Mouse (Mus musculus): ENCODE results near the gene Nmnat1. TPM values are rescaled to one million over a fixed set of nuclear protein-coding genes. Genes with fewer than 3 reads are reported as not detected.
"Not testable (repeated sequence)": the region's sequence is repeated elsewhere in the genome, so short reads cannot be mapped to it uniquely, and the experiment has no call there.

The Nmnat1 gene
- polyA plus RNA-seq, 1 experiment, result 8.6 TPM

- no peak for DNase-seq (ENCODE audit: low read depth)
Observed at GRCm38 (mm10) chr4:149489415-149490240, 4.6 kb upstream of the Nmnat1 start.

DNA sequence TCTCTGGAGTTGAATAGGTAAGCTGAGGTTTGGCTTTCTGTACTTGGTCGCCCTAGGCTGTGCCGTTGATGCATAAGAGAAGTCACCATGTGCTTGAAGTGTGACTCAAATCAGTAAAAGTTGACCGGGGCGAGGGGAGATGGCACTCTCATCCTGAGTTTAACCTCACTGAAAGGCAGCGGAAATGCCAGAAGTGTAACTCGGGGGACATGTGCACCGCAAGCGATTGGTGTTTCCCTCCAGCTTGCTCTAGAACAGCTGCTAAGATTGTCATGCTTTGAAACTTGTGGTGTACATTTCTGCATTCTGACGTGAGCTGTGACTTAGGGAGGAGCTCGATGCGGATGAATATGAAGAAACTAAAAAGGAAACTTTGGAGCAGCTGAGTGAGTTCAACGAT lies 2.7 kb upstream of the Nmnat1 start:
- no peak for DNase-seq (ENCODE audit: low read depth)

DNA sequence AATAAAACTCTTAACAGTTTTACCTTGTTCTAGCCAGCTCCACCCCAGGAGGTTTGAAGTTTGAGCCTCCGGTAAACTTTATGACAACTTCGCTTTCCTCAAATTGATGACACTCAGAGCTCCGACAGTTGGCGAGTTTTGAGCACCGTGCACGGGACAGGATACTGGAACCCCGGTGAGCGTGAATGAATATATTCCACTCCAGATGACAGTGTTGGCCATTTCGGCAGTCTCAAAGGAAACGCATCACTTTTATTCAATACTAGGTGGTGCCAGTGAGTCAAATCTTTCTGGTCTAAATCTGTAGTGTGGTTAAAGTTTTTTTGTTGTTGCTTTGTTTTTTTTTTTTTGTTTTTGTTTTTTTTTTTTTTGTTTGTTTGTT lies 814 bp upstream of the Nmnat1 start:
- DNase-seq (ENCODE audit: low read depth), result no peak

DNA sequence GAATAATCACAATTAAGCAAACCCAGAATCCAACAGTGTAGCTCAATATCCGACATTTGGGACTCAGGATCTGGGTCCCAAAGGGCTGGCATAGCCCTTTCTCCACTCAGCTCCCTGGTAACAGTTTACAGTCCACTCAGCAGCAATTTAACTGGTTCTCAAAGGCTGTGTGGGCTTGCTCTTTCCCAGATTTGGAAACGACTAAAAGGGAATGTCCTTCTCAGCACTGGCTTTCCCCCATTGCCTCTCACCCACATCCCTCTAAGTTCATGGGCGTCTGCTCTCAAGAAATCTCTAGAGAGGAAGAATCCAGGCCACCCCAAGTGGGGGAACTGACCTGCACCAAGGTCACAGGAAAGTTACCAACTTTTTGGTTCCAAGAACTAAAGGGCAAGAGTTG lies 436 bp downstream of the Nmnat1 start:
- no peak for DNase-seq (ENCODE audit: low read depth)

- DNase-seq (ENCODE audit: low read depth), result no peak
Observed at GRCm38 (mm10) chr4:149477078-149477477, 7.9 kb downstream of the Nmnat1 start, which contains the start of gene Tmem274. TSS of gene Tmem274 (plus strand) at chr4:149477378.

GRCm38 (mm10) chr4:149475096-149475495 lies 9.9 kb downstream of the Nmnat1 start:
- no peak for DNase-seq (ENCODE audit: low read depth)

DNA sequence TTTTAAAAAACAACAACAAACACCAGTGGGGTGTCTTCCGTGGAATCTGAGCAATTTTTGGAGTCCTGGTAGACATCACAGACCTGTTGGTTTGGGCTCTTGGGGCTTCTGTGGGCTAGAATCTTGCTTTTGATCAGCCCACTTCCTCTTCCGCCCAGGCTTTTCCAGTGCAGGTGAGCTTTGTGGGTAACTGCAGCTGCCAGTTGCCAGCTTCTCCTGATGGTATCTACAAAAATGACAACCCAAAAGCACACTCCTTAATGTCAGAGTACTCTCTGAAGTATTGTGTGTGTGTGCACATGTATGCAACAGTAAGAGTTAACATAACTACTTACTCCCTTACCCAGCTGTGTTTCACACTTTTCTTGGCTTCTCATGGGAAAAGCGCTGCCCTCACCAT lies 15.4 kb downstream of the Nmnat1 start:
- no peak for DNase-seq (ENCODE audit: low read depth)

DNA sequence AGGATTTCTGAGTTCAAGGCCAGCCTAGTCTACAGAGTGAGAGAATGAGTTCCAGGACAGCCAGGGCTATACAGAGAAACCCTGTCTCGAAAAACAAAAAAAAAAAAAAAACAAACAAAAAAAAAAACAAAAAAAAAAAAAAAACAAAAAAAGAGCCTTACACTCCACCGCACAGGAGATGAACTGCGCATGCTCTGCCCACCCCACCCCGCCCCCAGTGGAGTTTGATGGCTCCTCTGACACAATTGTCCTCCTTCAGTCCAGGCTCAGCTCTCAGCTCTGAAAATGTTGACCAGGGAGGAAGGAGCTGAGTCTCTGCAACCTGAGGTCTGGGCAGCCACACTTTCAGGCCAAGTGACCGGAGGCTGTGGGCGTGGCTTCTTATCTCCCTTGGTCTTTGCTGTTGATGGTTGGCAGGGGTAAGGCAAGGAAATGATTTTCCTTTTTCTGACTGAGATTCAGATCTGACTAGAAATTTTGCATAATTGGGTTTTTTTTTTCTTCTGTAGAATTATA lies 21.5 kb downstream of the Nmnat1 start:
- no peak for DNase-seq (ENCODE audit: low read depth)

GRCm38 (mm10) chr4:149462305-149462971 lies 22.6 kb downstream of the Nmnat1 start:
- DNase-seq (ENCODE audit: low read depth), result no peak

- DNase-seq (ENCODE audit: low read depth), result no peak
Observed at GRCm38 (mm10) chr4:149461579-149462304, 23.3 kb downstream of the Nmnat1 start.

- DNase-seq (ENCODE audit: low read depth), result not testable (repeated sequence)
Observed at GRCm38 (mm10) chr4:149460475-149460874, 24.5 kb downstream of the Nmnat1 start.

DNA sequence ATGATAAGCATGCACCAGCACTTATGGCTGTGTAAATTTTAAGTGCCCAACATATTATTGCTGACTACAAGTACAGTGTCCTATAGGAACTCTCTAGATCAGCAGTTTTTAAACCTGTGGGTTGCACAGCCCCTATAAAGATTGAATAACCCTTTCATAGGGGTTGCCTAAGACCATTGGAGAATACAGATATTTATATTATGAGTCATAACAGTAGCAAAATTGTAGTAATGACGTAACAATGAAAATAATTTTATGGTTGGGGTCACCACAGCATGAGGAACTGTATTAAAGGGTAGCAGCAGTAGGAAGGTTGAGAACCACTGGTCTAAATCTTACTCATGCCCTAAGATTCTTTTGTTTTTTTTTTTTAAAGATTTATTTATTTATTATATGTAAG lies 25.6 kb downstream of the Nmnat1 start:
- DNase-seq (ENCODE audit: low read depth), result no peak

DNA sequence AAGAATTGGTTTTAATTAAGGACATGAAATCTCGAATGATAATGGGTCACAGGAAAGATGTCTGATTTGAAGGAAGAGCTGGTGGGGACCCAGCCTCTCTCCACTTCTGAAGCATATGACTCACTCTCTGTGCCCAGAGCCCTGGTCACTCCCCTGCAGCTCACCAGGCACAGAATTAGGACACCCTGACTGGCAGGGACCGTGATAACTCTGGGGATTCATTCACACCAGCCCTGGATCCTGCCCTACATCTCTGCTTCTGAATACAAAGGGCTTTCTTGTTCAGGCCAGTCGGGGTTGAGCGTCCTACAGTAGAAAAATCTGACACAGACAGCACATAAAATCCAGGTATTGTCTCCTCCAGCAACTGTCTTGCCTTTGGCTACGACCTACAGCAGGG lies 26.5 kb downstream of the Nmnat1 start:
- no peak for DNase-seq (ENCODE audit: low read depth)

DNA sequence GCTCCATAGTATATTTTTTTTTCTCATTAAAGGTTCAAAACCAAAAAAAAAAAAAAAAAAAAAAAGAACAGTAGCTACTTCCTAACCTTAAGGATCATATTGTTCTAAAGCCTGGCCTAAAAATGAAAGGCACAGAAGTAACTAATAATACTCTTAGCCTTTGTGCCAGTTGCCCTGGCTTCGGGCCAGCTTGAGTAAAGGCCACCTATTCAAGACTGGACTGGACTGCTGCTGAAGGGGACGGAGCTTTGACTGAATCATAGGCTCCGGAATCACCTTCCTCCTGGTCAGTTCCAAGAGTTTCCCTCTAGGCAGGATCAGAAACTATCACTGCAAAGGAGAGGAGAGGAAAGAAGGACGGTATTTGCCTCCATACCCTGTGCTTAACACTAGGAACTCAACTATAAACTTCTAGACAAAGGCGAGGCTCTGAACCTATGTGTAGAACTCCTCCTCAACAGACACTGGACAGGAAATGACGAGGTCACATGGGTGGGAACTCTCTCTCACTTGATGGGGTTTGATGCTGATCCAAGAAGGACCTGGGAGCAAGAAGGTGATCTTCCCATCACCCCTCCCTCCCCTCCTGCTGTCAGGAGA lies 27.1 kb downstream of the Nmnat1 start:
- DNase-seq (ENCODE audit: low read depth), result no peak

DNA sequence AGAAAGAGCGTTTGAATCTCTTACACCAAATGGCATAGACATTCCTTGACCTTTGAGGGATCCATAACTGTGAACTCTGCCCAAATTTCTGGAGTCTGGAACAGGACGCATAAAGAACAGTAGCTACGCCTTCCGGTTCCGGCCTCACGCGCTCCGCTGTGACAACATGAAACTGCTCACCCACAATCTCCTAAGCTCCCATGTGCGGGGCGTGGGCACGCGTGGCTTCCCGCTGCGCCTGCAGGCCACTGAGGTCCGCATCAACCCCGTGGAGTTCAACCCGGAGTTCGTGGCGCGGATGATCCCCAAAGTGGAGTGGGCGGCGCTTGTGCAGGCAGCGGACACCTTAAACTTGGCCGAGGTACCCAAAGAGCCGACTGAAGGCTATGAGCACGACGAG lies 27.8 kb downstream of the Nmnat1 start:
- not testable (repeated sequence) for DNase-seq (ENCODE audit: low read depth)

DNA sequence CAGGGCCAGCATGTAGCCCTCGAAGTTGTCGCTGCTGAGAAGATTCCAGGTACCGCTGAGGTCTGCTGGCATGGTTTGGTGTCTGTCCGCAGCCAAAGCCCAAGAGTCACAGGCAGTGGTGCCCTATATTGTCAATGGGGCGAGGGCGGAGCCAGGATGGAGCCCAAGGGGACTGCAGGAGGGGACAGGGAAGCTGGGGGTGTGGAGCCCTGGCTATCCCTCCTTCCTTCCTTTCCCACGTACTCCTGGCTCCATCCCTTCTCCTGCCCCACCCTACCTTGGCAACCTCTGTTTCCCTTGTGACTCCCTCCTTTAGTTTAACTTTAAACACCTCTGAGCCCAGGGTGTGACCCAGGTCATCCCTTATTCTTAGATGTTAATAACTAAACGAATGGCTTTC lies 30.1 kb downstream of the Nmnat1 start, which contains the start of gene Rbp7:
TSS of gene Rbp7 (minus strand) at position 100 of the 400 bp plus-strand sequence.
- no peak for DNase-seq (ENCODE audit: low read depth)

DNA sequence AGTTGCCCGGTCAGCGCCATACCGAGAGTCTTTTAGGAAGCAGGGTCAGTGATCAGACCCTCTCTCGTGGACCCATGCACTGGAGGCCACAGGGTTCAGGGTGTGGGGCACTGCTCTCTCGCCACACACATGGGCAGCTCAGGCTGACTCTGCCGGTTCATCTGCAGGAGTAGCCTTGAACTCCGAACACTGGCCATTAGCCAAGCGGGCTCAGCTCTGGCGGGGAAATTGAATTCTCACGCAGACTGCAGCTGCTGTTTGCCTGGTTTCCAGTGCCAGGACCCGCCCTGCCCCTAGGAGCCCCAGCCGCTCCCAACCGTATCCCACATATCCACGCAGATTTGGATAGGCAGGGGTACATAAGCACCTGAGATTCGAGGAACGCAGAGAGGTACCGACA lies 30.7 kb downstream of the Nmnat1 start:
- DNase-seq (ENCODE audit: low read depth), result no peak

DNA sequence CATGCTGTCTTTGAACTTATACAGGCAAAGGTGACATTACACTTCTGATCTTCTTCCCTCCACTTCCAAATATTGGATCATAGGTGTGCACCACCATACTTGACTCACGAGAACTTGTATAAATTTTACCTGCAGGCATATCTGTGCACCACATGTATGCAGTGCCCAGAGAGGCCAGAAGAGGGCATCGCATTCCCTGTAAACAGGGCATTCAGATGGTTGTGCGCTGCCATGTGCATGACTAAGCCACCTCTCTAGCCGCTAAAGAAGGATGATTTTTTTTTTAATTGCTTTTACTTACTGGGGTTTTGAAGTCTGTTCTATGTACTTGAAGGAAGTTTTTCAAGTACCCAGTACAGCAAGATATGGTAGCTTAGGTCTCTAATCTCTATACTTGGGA lies 31.3 kb downstream of the Nmnat1 start:
- DNase-seq (ENCODE audit: low read depth), result no peak

DNA sequence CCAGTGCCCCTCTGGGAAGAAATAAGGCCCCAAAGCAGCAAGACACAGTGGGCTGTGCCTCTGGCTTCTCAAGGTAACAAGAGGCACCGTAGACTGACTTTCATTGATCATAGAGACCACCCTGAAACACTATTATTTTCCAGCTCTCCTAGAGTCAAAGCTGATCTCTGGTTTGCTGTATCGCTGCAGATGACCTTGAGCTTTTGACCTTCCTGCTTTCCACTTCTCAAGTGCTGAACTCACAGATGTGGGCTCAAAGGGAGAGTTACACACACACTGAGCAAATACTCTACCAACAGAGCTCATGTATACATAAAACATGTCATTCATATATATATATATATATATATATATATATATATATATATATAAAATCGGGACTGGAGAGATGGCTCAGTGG lies 34.4 kb downstream of the Nmnat1 start:
- no peak for DNase-seq (ENCODE audit: low read depth)

GRCm38 (mm10) chr4:149446309-149446708 lies 38.7 kb downstream of the Nmnat1 start:
- no peak for DNase-seq (ENCODE audit: low read depth)

- no peak for DNase-seq (ENCODE audit: low read depth)
Observed at GRCm38 (mm10) chr4:149445868-149446267, 39.1 kb downstream of the Nmnat1 start.
